Mouse (Mus musculus) kidney, embryonic 15.5 days (tissue): ENCODE measurements around the gene Gm10638. TPM values are rescaled to one million over a fixed set of nuclear protein-coding genes. Genes with fewer than 3 reads are reported as not detected.

ENCODE experiments used
- ATAC-seq: fragments of 200-750 bp; cut with Nextera tagmentation; replicated peaks from 2 replicates; pipeline ENCODE4 v1.8.0; 2017; ENCODE audit warnings: moderate TSS enrichment; ENCODE audit not compliant: low FRiP score
- H3K27ac ChIP-seq: fragments of 300-500 bp; sonication (generic); 2 replicates; pipeline ENCODE4 v1.5.1; 2015; ENCODE audit warnings: mild to moderate bottlenecking, inconsistent platforms
- H3K27me3 ChIP-seq: fragments of 300-500 bp; sonication (generic); 2 replicates; pipeline ENCODE4 v1.6.1; 2015; ENCODE audit warnings: inconsistent platforms
- H3K36me3 ChIP-seq: fragments of 300-500 bp; sonication (generic); 2 replicates; pipeline ENCODE4 v1.6.1; 2015; ENCODE audit warnings: inconsistent platforms
- H3K4me1 ChIP-seq: fragments of 300-500 bp; sonication (generic); 2 replicates; pipeline ENCODE4 v1.6.1; 2015; ENCODE audit warnings: inconsistent platforms
- H3K4me2 ChIP-seq: fragments of 300-500 bp; sonication (generic); 2 replicates; pipeline ENCODE4 v1.6.1; 2015; ENCODE audit warnings: moderate library complexity, mild to moderate bottlenecking, inconsistent platforms
- H3K4me3 ChIP-seq: fragments of 300-500 bp; sonication (generic); replicated peaks from 2 replicates; pipeline ENCODE4 v1.5.1; 2015; ENCODE audit warnings: mild to moderate bottlenecking, inconsistent platforms
- H3K9ac ChIP-seq: fragments of 300-500 bp; sonication (generic); 2 replicates; pipeline ENCODE4 v1.6.1; 2015; ENCODE audit warnings: mild to moderate bottlenecking, inconsistent platforms
- H3K9me3 ChIP-seq: fragments of 300-500 bp; sonication (generic); replicated peaks from 2 replicates; pipeline ENCODE4 v1.6.1; 2016; ENCODE audit warnings: inconsistent platforms
- WGBS: fragments of 180-500 bp; shearing (Covaris S2); methylation state at CpG from one replicate; pipeline ENCODE4 v1.1.7; 2015; ENCODE audit warnings: mixed read lengths; 5-methylcytosine and 5-hydroxymethylcytosine counted together
- polyA plus RNA-seq: library from polyadenylated mRNA; unstranded; fragments of >200 nt; fragmentation: Nextera tagmentation; extraction: Ambion mirVana; gene quantifications from 2 replicates; pipeline ENCODE4 v1.2.1, GENCODE M21; 2015

Gm10638 gene
- polyA plus RNA-seq, 1 experiment from 2014 or later: 5.7 TPM

GRCm38 (mm10) chr8:86719368-86719767, 26.1 kb upstream of the Gm10638 start:
- no peaks in the 10 kb centered on the region for H3K27me3 ChIP-seq
- no peak overlapping the region for H3K9ac ChIP-seq
- no peak overlapping the region for H3K4me3 ChIP-seq
- no peak overlapping the region for H3K4me2 ChIP-seq
- peaks cover 67% of the 10 kb centered on the region for H3K36me3 ChIP-seq
- no peaks in the 10 kb centered on the region for H3K9me3 ChIP-seq
- no peak overlapping the region for H3K27ac ChIP-seq
- H3K4me1 ChIP-seq: no peaks in the 10 kb centered on the region
- ATAC-seq: no peak
- WGBS: 86% methylated on average over 1 of the region's 1 CpGs

- 93% methylated on average over 6 of the region's 6 CpGs for WGBS
- no peaks in the 10 kb centered on the region for H3K9me3 ChIP-seq
These were observed 24.6 kb upstream of the Gm10638 start for GRCm38 (mm10) chr8:86720756-86721459.

GRCm38 (mm10) chr8:86721490-86721889, 24.0 kb upstream of the Gm10638 start:
- Histone ChIP-seq H3K27ac (no peak overlapping the region), H3K9ac (no peak overlapping the region), H3K4me3 (no peak overlapping the region), H3K9me3 (no peaks in the 10 kb centered on the region), H3K36me3 (peaks cover 56% of the 10 kb centered on the region), H3K4me1 (no peaks in the 10 kb centered on the region), H3K4me2 (no peak overlapping the region), H3K27me3 (no peaks in the 10 kb centered on the region)
- no peak for ATAC-seq
- 96% methylated on average over 2 of the region's 2 CpGs for WGBS

More at GRCm38 (mm10) chr8:86720756-86721459, 24.6 kb upstream of the Gm10638 start:
- no peak overlapping the region for H3K27ac ChIP-seq
- ATAC-seq: no peak
- peaks cover 62% of the 10 kb centered on the region for H3K36me3 ChIP-seq
- no peak overlapping the region for H3K4me3 ChIP-seq
- H3K9ac ChIP-seq: no peak overlapping the region
- H3K27me3 ChIP-seq: no peaks in the 10 kb centered on the region
- no peaks in the 10 kb centered on the region for H3K4me1 ChIP-seq
- no peak overlapping the region for H3K4me2 ChIP-seq

GRCm38 (mm10) chr8:86726959-86727358, 18.5 kb upstream of the Gm10638 start:
- no peak overlapping the region for H3K9ac ChIP-seq
- peaks cover 20% of the 10 kb centered on the region for H3K36me3 ChIP-seq
- no peaks in the 10 kb centered on the region for H3K9me3 ChIP-seq
- H3K27me3 ChIP-seq: no peaks in the 10 kb centered on the region
- H3K27ac ChIP-seq: no peak overlapping the region
- peaks cover 19% of the 10 kb centered on the region; the same call in 1 of the 2 replicates for H3K4me1 ChIP-seq
- ATAC-seq: no peak
- WGBS: 81% methylated on average over 6 of the region's 6 CpGs
- no peak overlapping the region for H3K4me3 ChIP-seq
- H3K4me2 ChIP-seq: no peak overlapping the region

GRCm38 (mm10) chr8:86728224-86728950, 17.1 kb upstream of the Gm10638 start:
- no peak overlapping the region for H3K4me2 ChIP-seq
- H3K4me1 ChIP-seq: peaks cover 19% of the 10 kb centered on the region; the same call in 1 of the 2 replicates
- no peaks in the 10 kb centered on the region for H3K9me3 ChIP-seq
- H3K27ac ChIP-seq: peak overlapping the region; percentile 64
- 67% methylated on average over 19 of the region's 19 CpGs for WGBS
- no peak overlapping the region for H3K9ac ChIP-seq
- H3K36me3 ChIP-seq: peaks cover 8% of the 10 kb centered on the region
- no peaks in the 10 kb centered on the region for H3K27me3 ChIP-seq
- no peak overlapping the region for H3K4me3 ChIP-seq
- no peak for ATAC-seq

- Histone ChIP-seq H3K4me2 (no peak overlapping the region), H3K4me3 (no peak overlapping the region), H3K27me3 (no peaks in the 10 kb centered on the region), H3K9ac (no peak overlapping the region), H3K9me3 (no peaks in the 10 kb centered on the region), H3K27ac (no peak overlapping the region), H3K4me1 (peaks cover 29% of the 10 kb centered on the region), H3K36me3 (peaks cover 3% of the 10 kb centered on the region; the same call in 1 of the 2 replicates)
- no peak for ATAC-seq
- WGBS: 49% methylated on average over 3 of the region's 3 CpGs
These were observed 15.2 kb upstream of the Gm10638 start for GRCm38 (mm10) chr8:86730303-86730702.

GRCm38 (mm10) chr8:86730860-86731259, 14.6 kb upstream of the Gm10638 start:
- ATAC-seq: no peak

GRCm38 (mm10) chr8:86734171-86734570, 11.3 kb upstream of the Gm10638 start:
- H3K27ac ChIP-seq: no peak overlapping the region
- no peak for ATAC-seq
- H3K27me3 ChIP-seq: no peaks in the 10 kb centered on the region
- H3K9me3 ChIP-seq: no peaks in the 10 kb centered on the region
- no peak overlapping the region for H3K4me3 ChIP-seq
- 67% methylated on average over 4 of the region's 4 CpGs for WGBS
- no peak overlapping the region for H3K4me2 ChIP-seq
- no peak overlapping the region for H3K9ac ChIP-seq
- no peaks in the 10 kb centered on the region for H3K36me3 ChIP-seq
- peaks cover 33% of the 10 kb centered on the region for H3K4me1 ChIP-seq

More at GRCm38 (mm10) chr8:86730860-86731259, 14.6 kb upstream of the Gm10638 start:
- Histone ChIP-seq H3K9me3 (no peaks in the 10 kb centered on the region), H3K4me1 (peaks cover 34% of the 10 kb centered on the region), H3K27ac (no peak overlapping the region), H3K27me3 (no peaks in the 10 kb centered on the region), H3K36me3 (no peaks in the 10 kb centered on the region; the same call in 1 of the 2 replicates), H3K9ac (no peak overlapping the region), H3K4me3 (no peak overlapping the region), H3K4me2 (no peak overlapping the region)
- WGBS: 93% methylated on average over 1 of the region's 1 CpGs

- no peak overlapping the region for H3K4me3 ChIP-seq
- H3K4me2 ChIP-seq: no peak overlapping the region
- WGBS: 72% methylated on average over 1 of the region's 1 CpGs
- no peak overlapping the region for H3K9ac ChIP-seq
- H3K9me3 ChIP-seq: no peaks in the 10 kb centered on the region
- H3K36me3 ChIP-seq: no peaks in the 10 kb centered on the region
- 0 out of 2 replicates have a peak overlapping the region, but pooled peaks have one; percentile 30 for H3K27ac ChIP-seq
- H3K27me3 ChIP-seq: no peaks in the 10 kb centered on the region
- no peak for ATAC-seq
- H3K4me1 ChIP-seq: peaks cover 33% of the 10 kb centered on the region
These were observed 10.5 kb upstream of the Gm10638 start for GRCm38 (mm10) chr8:86734954-86735353.

GRCm38 (mm10) chr8:86735446-86736111, 9.9 kb upstream of the Gm10638 start:
- Histone ChIP-seq H3K4me3 (no peak overlapping the region), H3K4me1 (peaks cover 29% of the 10 kb centered on the region), H3K4me2 (no peak overlapping the region), H3K27me3 (no peaks in the 10 kb centered on the region), H3K9ac (no peak overlapping the region), H3K9me3 (no peaks in the 10 kb centered on the region), H3K27ac (0 out of 2 replicates have a peak overlapping the region, but pooled peaks have one; percentile 30), H3K36me3 (no peaks in the 10 kb centered on the region)
- 31% methylated on average over 3 of the region's 3 CpGs for WGBS
- ATAC-seq: no peak

- Histone ChIP-seq H3K27ac (no peak overlapping the region), H3K4me3 (no peak overlapping the region), H3K27me3 (no peaks in the 10 kb centered on the region), H3K4me2 (no peak overlapping the region), H3K4me1 (peaks cover 29% of the 10 kb centered on the region), H3K36me3 (no peaks in the 10 kb centered on the region), H3K9ac (no peak overlapping the region), H3K9me3 (no peaks in the 10 kb centered on the region)
- no peak for ATAC-seq
These were observed 4.6 kb upstream of the Gm10638 start for GRCm38 (mm10) chr8:86740899-86741298.

GRCm38 (mm10) chr8:86741627-86742026, 3.9 kb upstream of the Gm10638 start:
- ATAC-seq: no peak
- Histone ChIP-seq H3K4me3 (no peak overlapping the region), H3K27ac (no peak overlapping the region), H3K36me3 (no peaks in the 10 kb centered on the region), H3K4me1 (peaks cover 28% of the 10 kb centered on the region), H3K9me3 (no peaks in the 10 kb centered on the region), H3K4me2 (no peak overlapping the region), H3K27me3 (no peaks in the 10 kb centered on the region), H3K9ac (no peak overlapping the region)
